Mouse (Mus musculus): ENCODE data around the gene Usp21.

- TF ChIP-seq CTCF (IDR thresholded peaks at IDR 0.05; ENCODE audit: borderline replicate concordance, insufficient read depth, low read depth, low read length) = no peak
- TF ChIP-seq POLR2A (IDR thresholded peaks at IDR 0.05; ENCODE audit: borderline replicate concordance, insufficient read depth, low read length) = no peak
Measured at GRCm38 (mm10) chr1:171245353-171245752, 42.4 kb downstream of the Usp21 start.

All from cerebellum, adult 2 months (tissue).